Mouse (Mus musculus) cerebellum, adult 18-20 months (tissue): ENCODE data around the gene Slc1a2.

Source experiments
- DNase-seq, 2 experiments: peaks; one replicate each; pipeline ENCODE4 v3.0.0; 2021

Slc1a2 gene

DNA sequence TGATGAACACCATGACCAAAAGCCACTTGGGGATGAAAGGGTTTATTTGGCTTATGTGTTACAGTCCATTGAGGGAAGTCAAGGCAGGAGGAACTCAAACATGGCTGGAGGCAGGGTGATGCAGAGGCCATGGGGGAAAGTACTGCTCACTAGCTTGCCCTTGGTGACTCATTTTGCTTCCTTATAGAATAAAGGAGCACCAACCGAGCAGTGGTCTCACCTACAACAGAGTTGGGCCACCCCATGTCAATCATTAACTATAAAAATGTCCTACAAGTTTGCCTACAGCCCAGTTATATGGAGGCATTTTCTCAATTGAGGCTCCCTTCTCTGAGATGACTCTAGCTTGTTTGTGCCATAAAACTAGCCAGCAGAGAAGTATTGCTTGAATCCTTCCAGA lies 169.4 kb downstream of the Slc1a2 start:
- no peak for DNase-seq

DNA sequence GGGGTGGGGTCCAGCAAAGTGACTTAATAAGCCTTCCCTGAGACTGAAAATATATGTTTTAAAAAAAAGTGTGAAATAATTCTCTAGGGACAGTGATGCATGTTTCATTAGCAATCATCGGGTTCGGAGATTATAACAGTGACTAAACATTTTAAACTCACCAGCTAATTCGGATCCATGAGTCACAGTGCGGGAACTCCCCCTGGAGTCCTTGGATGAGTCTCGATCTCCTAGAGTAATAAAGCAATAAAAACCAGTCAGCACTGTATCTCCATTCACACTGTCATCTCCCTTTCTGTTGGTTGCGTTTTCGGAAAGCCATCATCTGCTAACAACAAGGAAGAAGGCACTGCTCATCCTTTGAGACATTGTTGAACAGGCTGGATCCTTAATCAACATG lies 169.9 kb downstream of the Slc1a2 start:
- DNase-seq = no peak

DNA sequence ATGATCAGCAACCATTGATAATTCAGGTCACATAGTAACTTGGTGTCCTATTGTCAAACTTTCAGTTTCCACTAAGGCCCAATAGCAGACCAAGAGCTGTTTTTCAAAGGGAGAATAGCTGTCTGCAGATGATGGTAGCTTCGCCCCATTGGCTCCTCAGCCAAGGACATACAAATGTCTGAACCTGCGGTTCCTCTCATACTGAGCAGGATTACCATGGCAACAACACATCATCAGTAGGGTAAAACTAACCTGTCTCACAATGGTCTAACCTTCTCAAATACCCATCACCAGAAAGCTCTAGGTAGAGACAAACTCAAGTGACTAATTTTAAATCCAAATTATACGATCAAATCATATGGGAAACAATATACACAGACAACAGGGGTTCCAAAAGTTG lies 170.7 kb downstream of the Slc1a2 start:
- peak; percentile 66 for DNase-seq

DNA sequence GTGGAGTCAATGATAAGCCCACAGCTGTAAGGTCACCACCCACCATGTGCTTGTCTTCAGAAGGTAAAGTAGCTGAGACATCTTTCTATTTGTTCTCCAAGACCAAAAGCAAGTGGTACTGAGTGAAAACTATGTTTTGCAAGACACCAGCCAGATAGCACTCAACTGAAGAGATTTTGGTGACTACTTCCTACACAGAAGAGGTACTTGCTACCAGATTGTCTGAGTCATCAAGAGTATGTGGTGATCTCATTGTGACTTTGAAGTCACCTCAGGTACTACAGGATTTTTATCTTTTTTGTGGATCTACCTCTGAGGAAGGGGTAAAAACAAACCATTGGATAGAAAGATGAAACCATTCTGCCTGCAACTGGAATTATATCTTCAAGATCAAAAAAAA lies 173.1 kb downstream of the Slc1a2 start:
- DNase-seq = no peak

DNA sequence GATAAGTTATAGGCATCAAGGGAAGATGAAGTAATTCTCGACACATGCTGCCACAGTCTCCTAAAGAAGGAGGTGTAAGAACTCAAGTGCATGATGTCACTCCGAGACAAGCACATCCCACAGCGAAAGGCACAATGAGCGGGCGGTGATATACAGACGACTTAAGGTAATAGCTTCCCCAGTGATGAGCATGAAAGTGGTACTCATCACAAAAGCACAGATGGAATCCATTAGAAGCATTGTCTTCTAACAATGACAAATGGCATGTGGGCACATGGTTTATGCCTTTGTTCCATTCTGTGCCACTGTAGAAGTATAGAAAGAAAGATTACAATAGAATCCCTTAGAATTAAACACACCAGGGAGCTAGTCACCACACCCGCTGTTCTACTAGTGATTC lies 179.7 kb downstream of the Slc1a2 start:
- no peak for DNase-seq
